Mouse (Mus musculus) left cerebral cortex, postnatal 14 days (tissue): ENCODE results near the gene Casp1. TPM values are rescaled to one million over a fixed set of nuclear protein-coding genes. Genes with fewer than 3 reads are reported as not detected.

Experiments used
- DNase-seq, 2 experiments: peaks; one replicate each; pipeline ENCODE4 v3.0.0; 2021 to 2022; ENCODE audit warnings: low spot score in 2 of 2, mixed read lengths in 1 of 2
- intact Hi-C: fragments of 180-260 bp; cut with DNase I; formaldehyde crosslinking; loops from one replicate; pipeline ENCODE4 v1.15.1; 2025
- long read RNA-seq, 2 experiments: library from polyadenylated mRNA; stranded (forward); transcript quantifications; one replicate each; pipeline ENCODE4 v2.0.0; 2021
- total RNA-seq, 2 experiments: library from RNA; stranded (reverse); gene quantifications; 2 replicates each; pipeline ENCODE4 v1.2.3; 2021

Gene Casp1
- 1 to 10 TPM in 1 of 2 experiments, under 1 TPM in 1; 0.77 to 1.3 TPM for total RNA-seq
- long read RNA-seq, experiment 1: 0 reads
- long read RNA-seq, experiment 2, partial matches to known transcripts: 0 of 1 reads
- long read RNA-seq, experiment 2, other reads (novel, unspliced or antisense): 0 of 1 reads

DNA sequence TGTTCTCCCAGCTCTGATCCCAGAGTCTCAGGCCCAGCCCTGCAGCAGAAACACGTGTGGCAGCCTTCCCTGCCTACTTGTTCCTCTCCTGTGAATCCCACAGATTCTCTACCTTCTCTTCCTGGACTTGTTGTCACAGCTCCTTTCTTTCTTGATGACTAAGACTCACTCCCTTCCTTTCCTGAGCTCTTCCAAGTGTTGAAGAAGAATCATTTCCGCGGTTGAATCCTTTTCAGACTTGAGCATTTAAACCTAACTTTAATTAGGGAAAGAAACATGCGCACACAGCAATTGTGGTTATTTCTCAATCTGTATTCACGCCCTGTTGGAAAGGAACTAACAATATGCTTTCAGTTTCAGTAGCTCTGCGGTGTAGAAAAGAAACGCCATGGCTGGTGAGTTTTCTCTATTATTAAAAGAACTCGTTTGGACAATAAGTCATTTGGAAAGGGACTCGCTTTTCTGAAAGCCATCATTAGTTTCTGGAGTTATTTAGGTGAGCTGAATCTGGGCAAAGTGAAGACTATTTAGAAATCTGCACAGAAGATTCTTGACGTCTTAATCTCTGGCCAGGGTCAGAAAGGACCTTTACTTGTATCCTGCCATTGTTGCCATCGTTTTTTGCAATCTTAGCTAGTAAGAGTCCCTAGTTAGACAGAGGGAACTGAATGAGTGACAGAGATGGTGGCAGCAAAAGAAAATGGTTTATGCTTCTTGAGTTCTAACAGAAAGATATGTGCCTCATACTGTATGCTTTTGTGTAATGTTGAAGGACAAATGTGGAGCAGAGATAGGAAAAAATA is at the start of gene Casp1:
Gene Casp1 (plus strand): TSS at position 189 of the 803 bp plus-strand sequence.
- DNase-seq: no peak
- intact Hi-C loops: no loop called here

DNA sequence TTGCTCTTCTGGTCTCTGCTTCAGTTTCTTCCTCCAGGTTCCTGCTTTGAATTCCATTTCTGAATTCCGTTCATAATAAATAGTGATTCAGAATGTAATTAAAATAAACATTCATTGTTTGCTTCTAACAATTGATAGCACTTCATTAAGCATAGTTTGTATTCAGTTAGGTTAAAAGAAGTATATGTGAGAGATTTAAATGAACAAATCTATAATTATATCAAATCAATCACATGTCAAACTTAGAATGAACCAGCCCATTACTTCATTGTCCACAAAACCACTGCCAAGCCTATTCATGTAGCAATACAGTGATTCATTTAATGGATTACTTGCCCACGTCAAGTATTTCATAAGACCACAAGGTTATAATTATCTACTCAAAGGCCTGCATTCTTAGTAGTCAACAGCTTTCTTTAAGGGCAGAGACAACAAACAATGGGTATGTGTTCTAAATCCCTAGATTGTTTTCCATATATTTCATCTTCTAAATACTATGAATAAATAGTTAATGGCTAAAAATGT is 34.3 kb upstream of the Casp1 start:
- intact Hi-C loops: no loop called here
- DNase-seq: no peak

GRCm38 (mm10) chr9:5270274-5270673 is 28.0 kb upstream of the Casp1 start:
- DNase-seq: no peak
- intact Hi-C loops: no loop called here

- DNase-seq: no peak
- intact Hi-C loops: no loop called here
Measured at GRCm38 (mm10) chr9:5270884-5271283, 27.4 kb upstream of the Casp1 start.

- DNase-seq: no peak
- intact Hi-C loops: no loop called here
Measured at GRCm38 (mm10) chr9:5271334-5271845, 26.9 kb upstream of the Casp1 start.

- intact Hi-C loops: no loop called here
Measured at GRCm38 (mm10) chr9:5286071-5286470, 12.2 kb upstream of the Casp1 start.

DNA sequence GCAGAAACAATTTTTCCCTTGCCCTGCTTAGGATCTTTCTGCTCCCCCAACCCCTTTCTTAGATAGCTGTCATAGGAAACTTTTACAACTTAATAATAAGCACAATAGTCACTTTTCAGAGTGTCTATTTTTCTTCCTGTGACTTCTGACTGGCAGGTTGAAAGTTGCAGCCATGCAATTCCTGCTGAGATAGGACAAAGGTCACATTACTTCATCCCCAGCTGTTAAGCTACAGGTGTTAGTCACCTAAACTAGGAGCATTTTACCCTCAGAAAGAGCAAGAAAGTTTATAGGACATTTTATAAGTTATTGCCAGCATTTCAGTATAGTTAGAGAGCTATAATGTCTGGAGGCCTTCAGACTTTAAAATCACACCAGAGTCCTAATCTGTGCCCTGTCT is 11.7 kb upstream of the Casp1 start:
- intact Hi-C loops: no loop called here
- DNase-seq: no peak

More at GRCm38 (mm10) chr9:5286071-5286470, 12.2 kb upstream of the Casp1 start:
- DNase-seq: no peak

- no peak for DNase-seq
Measured at GRCm38 (mm10) chr9:5296354-5297237, 1.7 kb upstream of the Casp1 start.

GRCm38 (mm10) chr9:5299132-5299381 is 740 bp downstream of the Casp1 start:
- intact Hi-C loops: no loop called here
- no peak for DNase-seq

More at GRCm38 (mm10) chr9:5296354-5297237, 1.7 kb upstream of the Casp1 start:
- intact Hi-C loops: no loop called here

DNA sequence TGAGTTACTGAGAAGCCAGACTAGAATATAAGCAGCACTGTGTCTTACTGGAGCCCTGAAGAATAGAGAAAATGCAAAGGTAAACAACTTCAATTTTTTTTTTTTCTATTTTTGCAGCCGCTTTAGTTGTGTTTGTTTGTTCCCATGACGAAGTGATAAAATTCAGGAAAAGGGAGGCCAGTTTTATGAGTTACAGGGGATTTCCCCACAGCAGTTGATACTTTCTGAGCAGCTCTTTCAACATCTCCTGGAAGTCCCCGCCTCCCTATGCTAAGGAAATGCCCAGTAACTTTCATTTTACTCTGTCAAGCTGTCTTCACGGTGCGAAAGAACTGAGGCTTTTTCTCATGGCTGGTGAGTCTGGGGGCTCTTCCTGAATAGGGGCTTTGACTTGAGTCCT is 10.2 kb downstream of the Casp1 start, which contains the start of gene Casp4:
Gene Casp4 (plus strand): TSS at position 268 of the 400 bp plus-strand sequence.
- no peak for DNase-seq
- intact Hi-C loops: no loop called here

DNA sequence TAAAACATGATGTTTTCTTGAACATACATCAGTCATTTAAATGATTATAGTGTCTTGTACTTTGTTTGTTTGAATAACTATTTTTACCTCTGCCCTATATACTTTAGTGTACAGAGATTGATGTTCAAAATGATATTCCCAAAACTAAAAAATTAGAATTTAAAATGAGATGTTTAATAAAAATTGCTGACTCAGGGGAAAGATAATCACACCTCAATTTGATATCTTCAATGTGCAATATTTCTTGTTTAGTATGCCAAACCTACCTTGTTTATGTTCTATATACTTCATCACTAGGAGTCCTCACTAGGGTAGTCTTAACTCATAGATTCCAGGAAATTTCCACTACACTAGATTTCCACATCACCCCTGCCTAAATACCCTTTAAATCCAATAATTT is 11.8 kb downstream of the Casp1 start:
- no peak for DNase-seq
- intact Hi-C loops: no loop called here

GRCm38 (mm10) chr9:5311435-5311834 is 13.1 kb downstream of the Casp1 start:
- DNase-seq: no peak

DNA sequence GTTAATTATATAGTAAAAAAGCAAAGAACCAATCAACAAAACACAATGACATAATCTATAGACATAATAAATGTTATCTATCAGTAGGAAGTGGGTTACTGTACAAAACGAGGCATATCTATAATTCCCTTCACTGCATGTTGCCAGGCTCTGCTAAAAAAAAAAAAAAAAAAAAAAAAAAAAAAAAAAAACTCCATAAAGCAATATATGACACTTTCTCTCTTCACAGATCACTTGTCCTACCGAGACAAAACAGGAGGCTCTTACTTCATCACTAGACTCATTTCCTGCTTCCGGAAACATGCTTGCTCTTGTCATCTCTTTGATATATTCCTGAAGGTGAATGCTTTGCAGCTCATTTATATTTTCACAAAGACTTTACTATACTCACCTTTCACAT is 29.9 kb downstream of the Casp1 start:
- no peak for DNase-seq
- intact Hi-C loops: no loop called here

More at GRCm38 (mm10) chr9:5311435-5311834, 13.1 kb downstream of the Casp1 start:
- intact Hi-C loops: no loop called here

- intact Hi-C loops: no loop called here
Measured at GRCm38 (mm10) chr9:5332441-5332840, 34.1 kb downstream of the Casp1 start.

GRCm38 (mm10) chr9:5333422-5333821 is 35.1 kb downstream of the Casp1 start:
- no peak for DNase-seq
- intact Hi-C loops: no loop called here

More at GRCm38 (mm10) chr9:5332441-5332840, 34.1 kb downstream of the Casp1 start:
- DNase-seq: no peak

DNA sequence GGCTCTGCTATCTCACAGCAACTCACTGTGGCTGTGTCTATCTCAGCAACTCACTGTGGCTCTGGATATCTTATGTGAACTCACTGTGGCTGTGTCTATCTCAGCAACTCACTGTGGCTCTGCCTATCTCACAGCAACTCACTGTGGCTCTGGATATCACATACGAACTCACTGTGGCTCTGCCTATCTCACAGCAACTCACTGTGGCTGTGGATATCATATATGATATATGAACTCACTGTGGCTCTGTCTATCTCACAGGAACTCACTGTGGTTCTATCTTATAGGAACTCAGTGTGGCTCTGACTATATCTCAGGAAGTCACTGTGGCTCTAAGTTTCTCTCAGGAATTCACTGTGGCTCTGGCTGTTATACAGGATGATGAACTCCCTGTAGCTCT is 44.8 kb downstream of the Casp1 start:
- intact Hi-C loops: no loop called here
- no peak for DNase-seq

DNA sequence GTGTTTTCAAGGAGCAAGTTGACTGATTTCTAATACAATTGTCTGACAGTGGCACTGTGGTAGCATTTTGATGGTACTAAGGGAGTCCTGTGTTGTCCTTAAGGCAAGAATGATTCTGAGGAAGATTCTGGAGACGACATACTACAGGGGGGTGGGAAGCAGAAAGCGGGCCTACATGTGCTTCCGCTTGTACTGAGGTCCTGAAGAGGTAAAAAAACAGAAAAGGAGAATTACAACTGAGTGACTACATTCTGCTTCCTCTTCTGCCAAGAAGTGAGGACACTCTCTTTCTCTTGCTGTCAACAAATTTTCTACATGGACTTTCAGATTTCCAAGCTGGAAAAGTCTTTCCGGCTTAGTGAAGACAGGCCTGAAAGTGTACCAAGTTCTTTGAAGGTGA is 45.8 kb downstream of the Casp1 start:
- no peak for DNase-seq
- intact Hi-C loops: no loop called here

DNA sequence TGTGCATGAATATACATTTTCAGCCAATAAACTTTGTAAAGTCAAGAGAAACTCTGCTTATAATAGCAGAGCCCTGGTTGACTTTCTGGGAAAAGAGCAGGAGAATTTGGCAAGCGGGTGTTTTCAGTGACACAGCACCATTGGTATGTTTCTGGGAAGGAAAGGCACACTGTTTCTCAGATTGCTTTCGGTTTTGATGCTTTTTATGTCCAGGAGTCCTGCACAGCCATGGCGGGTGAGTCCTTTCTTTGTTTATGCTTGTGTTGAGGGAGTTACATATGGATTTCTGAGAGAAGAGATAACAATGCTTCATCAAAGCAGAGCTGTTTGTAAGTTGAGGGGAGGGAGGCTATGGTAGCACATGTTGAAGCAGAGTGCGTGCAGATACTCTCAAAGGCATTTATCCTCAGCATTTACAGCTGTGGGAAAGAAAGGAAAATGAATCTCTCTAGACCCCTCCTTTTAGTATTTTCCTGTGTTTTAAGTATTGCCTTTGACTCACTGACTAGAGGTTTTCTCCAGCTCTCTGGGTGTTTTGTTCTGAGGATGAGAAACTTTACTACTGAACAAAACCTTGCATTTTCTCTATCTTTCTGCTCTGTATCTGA is 47.1 kb downstream of the Casp1 start, which contains the start of gene Casp12:
Gene Casp12 (plus strand): TSS at position 140 of the 608 bp plus-strand sequence.
- intact Hi-C loops: no loop called here
- DNase-seq: no peak

- intact Hi-C loops: no loop called here
Measured at GRCm38 (mm10) chr9:5347381-5347780, 49.1 kb downstream of the Casp1 start.

More at GRCm38 (mm10) chr9:5347381-5347780, 49.1 kb downstream of the Casp1 start:
- DNase-seq: no peak
